Mouse (Mus musculus): ENCODE results near the gene Xpot.

DNA sequence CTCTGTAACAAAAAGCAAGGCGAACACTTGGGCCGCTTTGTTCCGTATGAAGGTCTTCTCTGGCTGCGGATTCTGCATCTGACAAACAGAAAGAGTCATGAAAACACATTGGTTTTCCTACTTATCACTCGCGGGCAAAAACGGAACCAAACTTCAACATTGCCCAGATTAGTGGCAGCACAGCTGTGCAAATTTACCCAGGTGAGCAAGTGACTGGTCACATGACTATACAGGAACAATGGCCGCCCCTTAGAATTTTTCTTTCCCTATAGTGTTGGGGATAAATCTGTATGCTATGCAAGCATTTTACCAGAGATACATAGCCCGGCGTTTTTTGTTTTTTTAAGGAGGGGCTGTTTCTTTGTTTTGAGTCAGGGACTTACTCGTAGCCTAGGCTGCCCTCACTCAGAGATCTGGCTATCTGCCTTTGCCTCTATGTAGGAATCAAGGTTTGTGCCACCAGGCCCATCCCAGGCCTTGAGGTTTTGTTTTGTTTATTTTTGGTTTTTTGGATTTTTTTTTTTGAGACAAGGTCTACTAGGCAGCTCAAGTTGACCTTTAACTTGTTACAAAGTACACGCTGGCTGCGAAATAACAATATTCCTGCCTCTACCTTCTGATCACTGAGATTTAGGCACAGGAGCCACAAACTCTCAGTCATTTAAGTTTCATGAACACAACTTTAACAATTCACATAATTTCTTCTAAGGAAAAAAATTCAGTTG, 10.8 kb downstream of the Xpot start:
- TF ChIP-seq CTCF (IDR thresholded peaks at IDR 0.05; ENCODE audit: extremely low read depth, insufficient read length, insufficient replicate concordance, low read depth, low read length) = no peak
- TF ChIP-seq POLR2A (IDR thresholded peaks at IDR 0.05; ENCODE audit: low read depth, low read length) = no peak
